Mouse (Mus musculus): ENCODE results near the gene Sesn2. TPM values are rescaled to one million over a fixed set of nuclear protein-coding genes. Genes with fewer than 3 reads are reported as not detected.
A peak's percentile ranks its signal among the peaks of the same experiment; 100 is the strongest.
"Not testable (repeated sequence)": the region's sequence is repeated elsewhere in the genome, so short reads cannot be mapped to it uniquely, and the experiment has no call there.

Gene Sesn2
- polyA plus RNA-seq, 1 experiment from 2014 or later = 8.7 TPM

GRCm38 (mm10) chr4:132490273-132491010 is 19.9 kb downstream of the Sesn2 start:
- H3K9ac ChIP-seq (replicated peaks) = no peak overlapping the region; the same call in 1 of the 2 replicates
- DNase-seq = no peak
- no peak overlapping the region for H3K4me3 ChIP-seq (ENCODE audit: low read depth, low read length)
- peaks cover 25% of the 10 kb centered on the region for H3K36me3 ChIP-seq (replicated peaks; ENCODE audit: insufficient read depth, low read length)
- TF ChIP-seq EP300 (IDR thresholded peaks at IDR 0.05; ENCODE audit: low read depth) (no peak), CTCF (IDR thresholded peaks at IDR 0.05; ENCODE audit: low read depth) (no peak)
- H3K9me3 ChIP-seq (ENCODE audit: low read length) = no peaks in the 10 kb centered on the region
- H3K4me2 ChIP-seq (ENCODE audit: low read depth, low read length) = no peak overlapping the region
- no peak overlapping the region for H3K27ac ChIP-seq (ENCODE audit: low read depth)
- H3K4me1 ChIP-seq (ENCODE audit: insufficient read depth) = peaks cover 24% of the 10 kb centered on the region
- ATAC-seq = no peak
- 65% methylated on average over 15 of the region's 15 CpGs for WGBS (ENCODE audit: insufficient replicate concordance)
- no peaks in the 10 kb centered on the region for H3K27me3 ChIP-seq (ENCODE audit: insufficient read depth, low read length)

DNA sequence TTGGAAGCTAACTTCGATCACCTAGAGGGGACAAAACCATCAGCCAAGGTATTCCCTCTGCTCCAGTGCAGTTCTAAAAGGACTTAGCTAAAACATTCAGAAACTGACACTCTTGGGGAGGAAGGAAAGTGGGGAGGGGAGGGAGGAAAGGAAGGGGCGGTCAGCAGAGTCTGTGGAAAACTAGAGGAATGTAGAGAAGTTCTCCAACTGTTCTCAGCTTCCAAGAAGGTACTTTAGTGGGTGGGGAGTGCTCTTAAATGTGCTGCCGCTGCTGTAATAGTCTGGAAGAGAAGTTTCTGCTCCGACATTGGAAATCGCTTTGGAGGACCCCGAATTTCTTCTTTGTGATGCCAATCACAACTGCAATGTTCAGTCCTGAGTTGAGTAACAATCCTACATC is 21.3 kb downstream of the Sesn2 start:
- TF ChIP-seq CTCF (IDR thresholded peaks at IDR 0.05; ENCODE audit: low read depth) (no peak), EP300 (IDR thresholded peaks at IDR 0.05; ENCODE audit: low read depth) (no peak)
- Histone ChIP-seq H3K4me2 (ENCODE audit: low read depth, low read length) (no peak overlapping the region), H3K9ac (replicated peaks) (no peak overlapping the region), H3K36me3 (replicated peaks; ENCODE audit: insufficient read depth, low read length) (peaks cover 14% of the 10 kb centered on the region), H3K9me3 (ENCODE audit: low read length) (no peaks in the 10 kb centered on the region), H3K27ac (ENCODE audit: low read depth) (no peak overlapping the region), H3K4me3 (ENCODE audit: low read depth, low read length) (no peak overlapping the region), H3K4me1 (ENCODE audit: insufficient read depth) (peaks cover 24% of the 10 kb centered on the region), H3K27me3 (ENCODE audit: insufficient read depth, low read length) (no peaks in the 10 kb centered on the region)
- 76% methylated on average over 6 of the region's 6 CpGs for WGBS (ENCODE audit: insufficient replicate concordance)
- ATAC-seq = no peak
- DNase-seq = no peak

DNA sequence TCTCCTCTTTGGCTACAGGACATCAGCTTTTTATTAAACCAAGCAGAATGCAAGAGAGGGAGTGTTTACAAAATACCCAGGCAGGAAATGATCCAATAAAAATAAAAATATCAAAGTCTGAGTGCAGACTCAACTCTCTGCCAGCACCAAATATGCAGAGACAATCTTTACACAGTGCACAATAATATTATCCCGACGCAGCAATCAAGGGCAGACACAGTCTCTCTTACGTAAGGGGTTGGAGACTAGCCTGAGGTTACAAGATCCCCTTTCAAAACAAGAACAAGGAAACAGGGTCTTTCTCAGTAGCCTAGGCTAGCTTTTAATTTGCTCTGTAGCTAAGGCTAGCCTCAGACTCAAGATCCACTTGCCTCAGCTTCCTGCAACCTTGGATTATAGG is 21.8 kb downstream of the Sesn2 start:
- ATAC-seq = no peak
- DNase-seq = no peak
- H3K4me1 ChIP-seq (ENCODE audit: insufficient read depth) = peaks cover 24% of the 10 kb centered on the region
- H3K27me3 ChIP-seq (ENCODE audit: insufficient read depth, low read length) = no peaks in the 10 kb centered on the region
- H3K4me2 ChIP-seq (ENCODE audit: low read depth, low read length) = no peak overlapping the region
- H3K36me3 ChIP-seq (replicated peaks; ENCODE audit: insufficient read depth, low read length) = peaks cover 9% of the 10 kb centered on the region
- no peak overlapping the region for H3K4me3 ChIP-seq (ENCODE audit: low read depth, low read length)
- WGBS (ENCODE audit: insufficient replicate concordance) = 44% methylated on average over 3 of the region's 3 CpGs
- H3K9ac ChIP-seq (replicated peaks) = no peak overlapping the region
- H3K27ac ChIP-seq (ENCODE audit: low read depth) = no peak overlapping the region
- no peak for TF ChIP-seq CTCF (IDR thresholded peaks at IDR 0.05; ENCODE audit: low read depth)
- no peaks in the 10 kb centered on the region for H3K9me3 ChIP-seq (ENCODE audit: low read length)

DNA sequence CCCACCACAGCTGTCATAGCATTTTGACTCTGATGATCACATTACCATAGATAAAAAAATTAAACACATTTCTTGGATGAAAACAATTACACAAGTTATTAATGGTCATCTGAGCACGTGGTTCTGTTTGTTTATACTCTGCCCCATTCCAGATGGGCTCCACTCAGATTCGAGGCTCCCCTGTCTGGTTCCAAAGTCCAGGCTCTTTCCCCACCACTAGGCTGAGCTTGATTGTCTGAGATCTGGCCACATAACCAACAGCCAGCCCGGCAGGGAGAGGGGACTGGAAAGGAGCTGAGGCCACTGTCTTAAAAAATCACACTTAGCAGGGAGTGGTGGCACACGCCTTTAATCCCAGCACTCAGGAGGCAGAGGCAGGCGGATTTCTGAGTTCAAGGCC is 25.5 kb downstream of the Sesn2 start:
- ATAC-seq (peak; percentile 61), DNase-seq (peak; percentile 55)
- no peak for TF ChIP-seq EP300 (IDR thresholded peaks at IDR 0.05; ENCODE audit: low read depth)
- TF ChIP-seq CTCF (IDR thresholded peaks at IDR 0.05; ENCODE audit: low read depth) = no peak
- Histone ChIP-seq H3K4me1 (ENCODE audit: insufficient read depth) (peaks cover 6% of the 10 kb centered on the region; the same call in 1 of the 2 replicates), H3K4me2 (ENCODE audit: low read depth, low read length) (no peak overlapping the region), H3K36me3 (replicated peaks; ENCODE audit: insufficient read depth, low read length) (no peaks in the 10 kb centered on the region), H3K9ac (replicated peaks) (no peak overlapping the region), H3K27ac (ENCODE audit: low read depth) (peak overlapping the region; percentile 91), H3K27me3 (ENCODE audit: insufficient read depth, low read length) (no peaks in the 10 kb centered on the region), H3K9me3 (ENCODE audit: low read length) (no peaks in the 10 kb centered on the region), H3K4me3 (ENCODE audit: low read depth, low read length) (no peak overlapping the region)
- WGBS (ENCODE audit: insufficient replicate concordance) = 59% methylated on average over 5 of the region's 5 CpGs

DNA sequence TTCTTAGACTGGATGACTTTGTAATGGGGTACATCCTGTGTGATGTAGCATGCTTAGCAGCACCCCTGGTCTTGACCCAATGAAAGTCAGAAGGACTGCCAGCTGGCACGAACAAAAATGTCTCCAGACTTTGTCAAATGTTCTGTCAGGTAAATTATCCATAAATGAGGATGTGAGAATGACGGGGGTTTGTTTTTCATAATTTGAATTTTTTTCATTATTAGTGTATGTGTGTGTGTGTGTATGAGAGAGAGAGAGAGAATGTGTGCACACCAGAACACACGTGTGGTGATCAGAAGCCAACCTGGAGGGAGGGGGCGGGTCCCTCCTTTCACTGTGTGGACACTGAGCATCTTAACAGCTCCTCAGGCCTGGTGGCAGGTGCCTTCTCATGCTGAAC is 26.1 kb downstream of the Sesn2 start:
- H3K27me3 ChIP-seq (ENCODE audit: insufficient read depth, low read length) = no peaks in the 10 kb centered on the region
- no peaks in the 10 kb centered on the region for H3K9me3 ChIP-seq (ENCODE audit: low read length)
- no peak overlapping the region for H3K4me3 ChIP-seq (ENCODE audit: low read depth, low read length)
- H3K4me2 ChIP-seq (ENCODE audit: low read depth, low read length) = no peak overlapping the region
- no peaks in the 10 kb centered on the region for H3K36me3 ChIP-seq (replicated peaks; ENCODE audit: insufficient read depth, low read length)
- DNase-seq (no peak), ATAC-seq (no peak)
- 68% methylated on average over 4 of the region's 4 CpGs for WGBS (ENCODE audit: insufficient replicate concordance)
- TF ChIP-seq EP300 (IDR thresholded peaks at IDR 0.05; ENCODE audit: low read depth) (no peak), CTCF (IDR thresholded peaks at IDR 0.05; ENCODE audit: low read depth) (no peak)
- no peak overlapping the region for H3K9ac ChIP-seq (replicated peaks)
- peaks cover 6% of the 10 kb centered on the region; the same call in 1 of the 2 replicates for H3K4me1 ChIP-seq (ENCODE audit: insufficient read depth)
- peak overlapping the region; percentile 91 for H3K27ac ChIP-seq (ENCODE audit: low read depth)

DNA sequence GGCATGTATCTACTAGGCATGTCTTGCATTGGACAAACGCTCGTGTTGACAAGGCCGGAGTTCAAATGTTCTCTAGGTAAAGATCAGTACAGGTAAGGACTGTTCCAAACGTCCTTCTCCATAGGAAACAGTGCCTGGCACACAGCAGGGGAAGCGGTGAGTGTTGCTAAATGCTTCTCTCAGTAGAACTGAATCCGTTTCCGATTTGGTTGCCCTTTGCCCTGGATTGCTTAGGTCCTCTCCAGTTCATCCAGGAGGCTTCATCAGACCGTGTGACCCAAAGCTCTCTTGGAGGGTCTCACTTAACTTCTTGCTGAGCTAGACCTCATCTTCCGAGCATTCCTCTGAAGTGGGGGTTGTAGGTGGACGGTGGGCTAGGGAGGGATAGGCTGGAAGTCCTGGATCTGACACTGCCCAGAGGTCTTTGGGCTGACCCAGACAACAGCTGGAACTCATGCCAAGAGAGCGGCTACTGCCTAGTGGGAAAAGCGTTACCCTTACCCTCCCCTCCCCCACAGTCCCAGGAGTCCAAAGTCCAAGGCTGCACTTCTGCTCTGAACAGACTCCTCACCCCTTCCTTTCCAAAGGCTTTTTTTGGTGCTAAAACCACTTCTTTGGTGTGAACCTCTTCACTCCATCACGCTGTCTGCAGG is 27.2 kb downstream of the Sesn2 start:
- ATAC-seq = peak; percentile 90
- Histone ChIP-seq H3K27me3 (ENCODE audit: insufficient read depth, low read length) (no peaks in the 10 kb centered on the region), H3K4me2 (ENCODE audit: low read depth, low read length) (no peak overlapping the region), H3K4me3 (ENCODE audit: low read depth, low read length) (no peak overlapping the region), H3K9me3 (ENCODE audit: low read length) (no peaks in the 10 kb centered on the region), H3K9ac (replicated peaks) (peak overlapping the region; percentile 44), H3K27ac (ENCODE audit: low read depth) (peak overlapping the region; percentile 91), H3K4me1 (ENCODE audit: insufficient read depth) (peaks cover 1% of the 10 kb centered on the region; the same call in 1 of the 2 replicates), H3K36me3 (replicated peaks; ENCODE audit: insufficient read depth, low read length) (no peaks in the 10 kb centered on the region)
- WGBS (ENCODE audit: insufficient replicate concordance) = 59% methylated on average over 13 of the region's 13 CpGs
- peak; percentile 80 for DNase-seq
- peak; percentile 51 for TF ChIP-seq EP300 (IDR thresholded peaks at IDR 0.05; ENCODE audit: low read depth)
- TF ChIP-seq CTCF (IDR thresholded peaks at IDR 0.05; ENCODE audit: low read depth) = no peak

- H3K27me3 ChIP-seq (ENCODE audit: insufficient read depth, low read length); H3K4me3 ChIP-seq (ENCODE audit: low read depth, low read length); ATAC-seq; H3K4me1 ChIP-seq (ENCODE audit: insufficient read depth); DNase-seq; H3K9ac ChIP-seq (replicated peaks); H3K36me3 ChIP-seq (replicated peaks; ENCODE audit: insufficient read depth, low read length); H3K9me3 ChIP-seq (ENCODE audit: low read length); H3K4me2 ChIP-seq (ENCODE audit: low read depth, low read length): not testable (repeated sequence)
- H3K27ac ChIP-seq (ENCODE audit: low read depth) = peak overlapping the region; percentile 91
- 68% methylated on average over 3 of the region's 3 CpGs for WGBS (ENCODE audit: insufficient replicate concordance)
Measured at GRCm38 (mm10) chr4:132482104-132482503, 28.2 kb downstream of the Sesn2 start.

Measured in liver, postnatal 0 days (tissue).